Mouse (Mus musculus) kidney, embryonic 16.5 days (tissue): ENCODE results near the gene Fam193a. TPM values are rescaled to one million over a fixed set of nuclear protein-coding genes. Genes with fewer than 3 reads are reported as not detected.
A peak's percentile ranks its signal among the peaks of the same experiment; 100 is the strongest.

Source experiments
- ATAC-seq: fragments of 200-750 bp; cut with Nextera tagmentation; 2 replicates; pipeline ENCODE4 v1.8.0; 2017; ENCODE audit warnings: moderate TSS enrichment; ENCODE audit not compliant: low FRiP score, low TSS enrichment
- H3K27ac ChIP-seq: fragments of 300-500 bp; sonication (generic); 2 replicates; pipeline ENCODE4 v1.5.1; 2014; ENCODE audit warnings: low read length
- H3K27me3 ChIP-seq: fragments of 300-500 bp; sonication (generic); 2 replicates; pipeline ENCODE4 v1.6.1; 2014; ENCODE audit warnings: low read length, control low read depth, mixed read lengths; ENCODE audit not compliant: insufficient read depth
- H3K36me3 ChIP-seq: fragments of 300-500 bp; sonication (generic); 2 replicates; pipeline ENCODE4 v1.6.1; 2014; ENCODE audit warnings: low read length, control low read depth, mixed read lengths; ENCODE audit not compliant: insufficient read depth
- H3K4me1 ChIP-seq: fragments of 300-500 bp; sonication (generic); 2 replicates; pipeline ENCODE4 v1.6.1; 2014; ENCODE audit warnings: low read length, control low read depth, mixed read lengths; ENCODE audit not compliant: insufficient read depth
- H3K4me2 ChIP-seq: fragments of 300-500 bp; sonication (generic); replicated peaks from 2 replicates; pipeline ENCODE4 v1.6.1; 2014; ENCODE audit warnings: low read depth, low read length
- H3K4me3 ChIP-seq: fragments of 300-500 bp; sonication (generic); 2 replicates; pipeline ENCODE4 v1.5.1; 2014; ENCODE audit warnings: mild to moderate bottlenecking, low read length
- H3K9ac ChIP-seq: fragments of 300-500 bp; sonication (generic); replicated peaks from 2 replicates; pipeline ENCODE4 v1.6.1; 2014; ENCODE audit warnings: low read length
- H3K9me3 ChIP-seq: fragments of 300-500 bp; sonication (generic); 2 replicates; pipeline ENCODE4 v1.6.1; 2016; ENCODE audit warnings: low read length, control low read depth
- WGBS: fragments of 180-500 bp; shearing (Covaris S2); extraction: QIAGEN DNeasy Blood & Tissue Kit; methylation state at CpG from one replicate; pipeline ENCODE4 v1.1.7; 2014; 5-methylcytosine and 5-hydroxymethylcytosine counted together
- polyA plus RNA-seq: library from polyadenylated mRNA; unstranded; fragments of >200 nt; fragmentation: Nextera tagmentation; extraction: Ambion mirVana; gene quantifications from 2 replicates; pipeline ENCODE4 v1.2.1, GENCODE M21; 2015

Fam193a gene
- polyA plus RNA-seq, 1 experiment from 2014 or later = 10.1 TPM

GRCm38 (mm10) chr5:34336775-34337450 is 32.8 kb upstream of the Fam193a start:
- under 1% methylated on average over 42 of the region's 42 CpGs for WGBS
- Histone ChIP-seq H3K4me2 (peak overlapping the region; percentile 91), H3K4me1 (peaks cover 23% of the 10 kb centered on the region), H3K36me3 (0 out of 2 replicates have a peak, but pooled peaks cover 3% of the 10 kb centered on the region), H3K27ac (peak overlapping the region; percentile 98), H3K9me3 (no peaks in the 10 kb centered on the region), H3K9ac (peak overlapping the region; percentile 98), H3K27me3 (no peaks in the 10 kb centered on the region), H3K4me3 (peak overlapping the region; percentile 98)
- peak; percentile 36 for ATAC-seq

DNA sequence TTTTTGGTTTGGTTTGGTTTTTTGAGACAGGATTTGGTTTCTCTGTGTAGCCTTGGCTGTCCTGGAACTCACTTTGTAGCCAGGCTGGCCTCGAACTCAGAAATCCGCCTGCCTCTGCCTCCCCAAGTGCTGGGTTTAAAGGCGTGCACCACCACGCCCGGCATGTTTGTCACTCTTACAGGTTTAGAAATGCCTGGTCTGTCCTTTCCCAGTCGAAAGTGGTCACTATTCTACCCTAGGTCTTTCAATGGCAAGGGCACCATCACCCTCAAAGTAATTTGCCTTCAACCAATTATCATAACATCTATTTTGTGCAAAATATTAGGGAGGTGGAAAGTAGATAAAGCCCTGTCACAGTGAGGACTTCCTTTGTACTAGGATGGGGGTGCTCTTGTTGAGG is 29.5 kb upstream of the Fam193a start:
- no peak overlapping the region for H3K9ac ChIP-seq
- peaks cover 14% of the 10 kb centered on the region for H3K36me3 ChIP-seq
- no peaks in the 10 kb centered on the region for H3K27me3 ChIP-seq
- no peak overlapping the region for H3K4me2 ChIP-seq
- no peak overlapping the region for H3K27ac ChIP-seq
- ATAC-seq = no peak
- peaks cover 21% of the 10 kb centered on the region for H3K4me1 ChIP-seq
- H3K4me3 ChIP-seq = no peak overlapping the region
- no peaks in the 10 kb centered on the region for H3K9me3 ChIP-seq
- 93% methylated on average over 6 of the region's 6 CpGs for WGBS

DNA sequence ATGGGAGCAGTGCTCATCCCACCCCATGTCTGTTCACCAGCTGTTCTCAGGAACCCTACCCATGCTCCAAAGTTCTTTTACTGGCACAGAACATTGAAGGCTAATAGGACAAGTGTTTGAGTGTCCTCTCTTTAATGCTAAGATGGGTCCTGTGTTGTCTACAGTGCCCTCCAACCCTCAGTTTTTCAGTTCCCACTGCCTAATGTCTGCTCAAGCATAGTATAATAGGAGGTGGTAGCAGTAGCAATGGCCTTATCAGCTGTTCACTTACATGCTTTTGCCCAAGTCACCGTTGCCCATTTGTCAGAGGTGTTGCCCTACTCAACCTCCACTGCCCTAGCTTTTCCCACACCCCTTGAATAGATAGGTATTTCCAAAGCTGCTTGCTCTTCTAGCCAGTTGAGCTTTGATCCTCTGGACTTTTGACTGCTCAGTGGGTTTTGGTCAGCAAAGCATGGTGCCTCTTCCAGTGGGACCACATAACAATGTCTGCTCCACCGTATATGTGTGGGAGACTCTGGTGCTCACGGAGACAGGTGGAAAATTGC is 17.6 kb upstream of the Fam193a start:
- no peak overlapping the region for H3K4me2 ChIP-seq
- no peaks in the 10 kb centered on the region for H3K27me3 ChIP-seq
- H3K9ac ChIP-seq = no peak overlapping the region
- no peak overlapping the region for H3K27ac ChIP-seq
- no peak for ATAC-seq
- H3K9me3 ChIP-seq = no peaks in the 10 kb centered on the region
- H3K4me1 ChIP-seq = no peaks in the 10 kb centered on the region
- WGBS = 97% methylated on average over 3 of the region's 3 CpGs
- no peak overlapping the region for H3K4me3 ChIP-seq
- peaks cover 81% of the 10 kb centered on the region for H3K36me3 ChIP-seq

- Histone ChIP-seq H3K36me3 (peaks cover 61% of the 10 kb centered on the region), H3K4me1 (no peaks in the 10 kb centered on the region), H3K9me3 (no peaks in the 10 kb centered on the region), H3K4me3 (no peak overlapping the region), H3K27me3 (no peaks in the 10 kb centered on the region), H3K27ac (no peak overlapping the region), H3K9ac (no peak overlapping the region), H3K4me2 (no peak overlapping the region)
- no peak for ATAC-seq
- WGBS = 95% methylated on average over 3 of the region's 3 CpGs
Observed at GRCm38 (mm10) chr5:34360261-34360660, 9.5 kb upstream of the Fam193a start.

DNA sequence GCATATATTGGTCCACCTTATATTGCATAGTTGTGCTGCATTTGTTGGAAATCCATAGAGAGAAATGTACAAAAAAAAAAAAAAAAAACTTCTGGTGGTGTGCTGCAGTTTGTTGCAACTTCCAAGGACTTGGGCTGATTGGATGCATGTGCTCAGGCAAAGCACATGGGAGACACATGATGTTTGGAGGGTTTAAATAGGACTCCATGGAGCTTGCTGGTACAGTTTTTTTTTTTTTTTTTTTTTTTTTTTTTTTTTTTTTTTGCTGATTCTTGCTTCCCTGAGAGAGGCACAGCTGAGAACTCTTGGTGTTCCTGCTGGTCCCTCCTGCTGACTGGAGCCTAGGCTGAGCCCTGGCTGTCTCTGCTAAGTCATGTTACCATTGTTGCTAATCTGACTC is 6.6 kb upstream of the Fam193a start:
- no peak for ATAC-seq
- Histone ChIP-seq H3K36me3 (peaks cover 35% of the 10 kb centered on the region), H3K27me3 (no peaks in the 10 kb centered on the region), H3K4me3 (no peak overlapping the region), H3K4me2 (no peak overlapping the region), H3K4me1 (no peaks in the 10 kb centered on the region), H3K27ac (no peak overlapping the region), H3K9ac (no peak overlapping the region), H3K9me3 (no peaks in the 10 kb centered on the region)

DNA sequence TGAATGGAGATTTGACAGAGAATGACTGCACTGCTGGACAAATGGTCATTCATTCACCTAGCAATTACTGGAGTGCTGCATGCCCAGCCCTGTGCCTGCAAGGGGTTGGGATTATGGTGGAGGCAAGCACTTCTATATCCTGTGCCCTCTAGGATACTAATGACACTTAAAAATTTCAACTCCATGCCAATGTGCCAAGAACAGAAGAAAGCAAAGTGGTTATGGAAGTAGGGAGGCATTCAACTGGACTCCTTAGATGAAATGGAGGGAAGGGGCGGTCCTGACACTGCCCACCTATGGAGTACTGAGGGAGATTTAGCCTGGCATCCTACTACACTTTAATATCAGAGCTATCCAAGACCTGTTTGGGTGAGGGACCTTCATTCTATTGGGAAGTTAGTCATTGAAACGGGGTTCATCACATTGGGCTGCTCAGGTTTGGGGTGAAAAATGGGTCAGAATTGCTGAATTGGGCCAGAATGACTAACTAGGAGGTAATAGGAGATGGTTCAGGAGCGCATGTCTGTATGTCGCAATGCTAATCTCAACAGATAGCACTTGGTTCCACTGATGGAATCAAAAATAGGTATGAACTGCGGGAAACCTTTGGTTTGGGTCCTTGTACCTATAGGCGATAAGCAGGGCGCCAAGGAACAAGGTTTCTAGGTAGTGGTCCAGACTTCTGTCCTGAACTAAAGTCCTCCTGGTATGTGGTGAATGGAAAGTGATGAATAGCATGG is 1.0 kb upstream of the Fam193a start:
- ATAC-seq = no peak
- no peaks in the 10 kb centered on the region for H3K9me3 ChIP-seq
- peak overlapping the region; percentile 88 for H3K4me3 ChIP-seq
- WGBS = 65% methylated on average over 7 of the region's 7 CpGs
- H3K4me1 ChIP-seq = peaks cover 21% of the 10 kb centered on the region
- peak overlapping the region; percentile 50 for H3K4me2 ChIP-seq
- peak overlapping the region; percentile 88 for H3K27ac ChIP-seq
- H3K9ac ChIP-seq = peak overlapping the region; percentile 75
- peaks cover 3% of the 10 kb centered on the region; the same call in 1 of the 2 replicates for H3K36me3 ChIP-seq
- no peaks in the 10 kb centered on the region for H3K27me3 ChIP-seq

DNA sequence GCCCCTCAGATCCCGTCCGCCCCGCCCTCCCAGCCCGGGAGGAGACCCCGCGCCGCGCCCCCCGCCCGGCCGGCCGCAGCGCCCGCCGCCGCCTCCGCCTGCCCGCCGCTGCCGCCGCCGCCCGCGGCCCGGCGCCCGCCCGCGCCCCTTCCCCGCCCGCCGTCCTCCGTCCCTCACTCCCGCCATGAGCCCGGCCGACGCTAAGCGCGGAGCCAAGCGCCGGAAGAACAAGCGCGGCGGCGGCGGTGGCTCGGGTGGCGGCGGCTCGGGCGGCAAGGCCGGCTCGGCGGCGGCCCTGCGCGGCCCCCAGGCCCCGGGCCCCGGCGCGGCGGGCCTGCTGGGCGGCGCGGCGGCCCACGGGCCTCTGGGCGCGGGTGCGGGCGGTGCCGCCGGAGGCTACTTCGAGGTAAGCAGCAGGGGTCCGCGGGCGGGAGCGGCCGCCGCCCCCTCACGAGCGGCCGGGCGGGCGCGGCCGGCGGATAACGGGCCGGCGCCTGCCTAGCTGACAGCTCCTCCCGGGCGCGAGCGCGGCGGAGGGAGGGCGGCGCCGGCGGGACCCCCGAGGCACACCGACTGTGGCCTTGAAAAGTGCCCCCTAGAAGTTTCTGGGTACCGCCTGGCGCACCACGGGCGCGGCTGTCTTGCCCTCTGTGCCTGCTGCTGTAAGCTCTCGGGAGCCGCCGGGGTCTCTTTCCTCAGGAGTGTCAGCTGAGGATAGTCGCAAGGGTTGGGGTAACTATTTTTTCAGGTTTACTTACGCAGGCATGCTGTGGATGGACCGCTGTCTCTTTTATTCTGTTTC is 490 bp downstream of the Fam193a start:
- WGBS = 1% methylated on average over 43 of the region's 114 CpGs

DNA sequence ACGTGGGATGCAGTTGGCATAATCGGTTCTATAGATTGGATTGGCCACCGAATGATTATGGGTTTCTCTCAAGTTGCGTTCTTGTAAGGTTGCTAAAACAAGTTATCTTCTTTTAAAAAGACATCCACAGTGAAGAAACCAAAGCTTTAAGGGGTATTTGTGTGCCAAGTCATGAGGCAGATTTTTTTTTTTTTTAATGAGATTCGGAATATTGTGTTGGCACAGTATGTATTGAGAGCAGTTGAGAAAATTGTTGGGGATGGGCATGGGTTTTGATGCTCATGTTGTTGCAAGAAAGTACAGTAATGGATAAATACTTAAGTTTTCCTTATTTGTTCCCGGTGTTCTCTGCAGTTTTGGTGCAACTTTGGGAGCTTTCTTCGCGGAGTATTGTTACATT is 1.1 kb downstream of the Fam193a start:
- Histone ChIP-seq H3K4me2 (peak overlapping the region; percentile 90), H3K9ac (peak overlapping the region; percentile 91), H3K27me3 (no peaks in the 10 kb centered on the region), H3K4me1 (peaks cover 21% of the 10 kb centered on the region), H3K4me3 (peak overlapping the region; percentile 88), H3K27ac (no peak overlapping the region), H3K9me3 (no peaks in the 10 kb centered on the region), H3K36me3 (no peaks in the 10 kb centered on the region)
- 24% methylated on average over 8 of the region's 8 CpGs for WGBS
- no peak for ATAC-seq

More for the DNA sequence above, 490 bp downstream of the Fam193a start:
- no peaks in the 10 kb centered on the region for H3K9me3 ChIP-seq
- peak overlapping the region; percentile 65 for H3K27ac ChIP-seq
- H3K4me1 ChIP-seq = peaks cover 21% of the 10 kb centered on the region
- peak overlapping the region; percentile 88 for H3K4me3 ChIP-seq
- no peaks in the 10 kb centered on the region for H3K27me3 ChIP-seq
- peak overlapping the region; percentile 91 for H3K9ac ChIP-seq
- no peaks in the 10 kb centered on the region for H3K36me3 ChIP-seq
- H3K4me2 ChIP-seq = peak overlapping the region; percentile 90
- ATAC-seq = no peak

DNA sequence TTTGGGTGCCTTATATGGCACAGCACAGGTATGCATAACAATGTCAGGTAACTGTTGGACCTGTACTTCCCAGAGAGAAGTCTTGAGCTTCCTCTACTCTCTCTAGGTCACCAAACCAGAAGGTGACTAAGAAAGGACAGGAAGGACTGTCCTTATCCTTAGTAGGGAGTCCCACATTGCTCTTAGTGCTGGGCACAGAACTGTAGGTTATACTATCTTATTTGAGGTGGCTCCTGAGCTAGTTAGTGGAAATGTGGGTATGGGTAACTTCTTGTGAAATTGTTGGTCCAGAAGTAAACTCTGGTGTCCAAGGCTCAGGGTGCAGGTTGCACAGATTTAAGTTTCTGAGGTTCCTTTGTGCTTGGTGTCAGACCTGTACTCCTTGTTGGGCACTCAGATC is 2.4 kb downstream of the Fam193a start:
- ATAC-seq = no peak
- no peaks in the 10 kb centered on the region for H3K9me3 ChIP-seq
- H3K9ac ChIP-seq = no peak overlapping the region

More for the DNA sequence above, 2.4 kb downstream of the Fam193a start:
- Histone ChIP-seq H3K27ac (no peak overlapping the region), H3K4me3 (no peak overlapping the region), H3K4me1 (peaks cover 21% of the 10 kb centered on the region), H3K27me3 (no peaks in the 10 kb centered on the region), H3K36me3 (no peaks in the 10 kb centered on the region), H3K4me2 (no peak overlapping the region)
